Mouse (Mus musculus) cerebellum, adult 9-10 months (tissue): ENCODE measurements around the gene Tsen2.

ENCODE experiments used
- DNase-seq: peaks from one replicate; pipeline ENCODE4 v3.0.0; 2022

Gene Tsen2

DNA sequence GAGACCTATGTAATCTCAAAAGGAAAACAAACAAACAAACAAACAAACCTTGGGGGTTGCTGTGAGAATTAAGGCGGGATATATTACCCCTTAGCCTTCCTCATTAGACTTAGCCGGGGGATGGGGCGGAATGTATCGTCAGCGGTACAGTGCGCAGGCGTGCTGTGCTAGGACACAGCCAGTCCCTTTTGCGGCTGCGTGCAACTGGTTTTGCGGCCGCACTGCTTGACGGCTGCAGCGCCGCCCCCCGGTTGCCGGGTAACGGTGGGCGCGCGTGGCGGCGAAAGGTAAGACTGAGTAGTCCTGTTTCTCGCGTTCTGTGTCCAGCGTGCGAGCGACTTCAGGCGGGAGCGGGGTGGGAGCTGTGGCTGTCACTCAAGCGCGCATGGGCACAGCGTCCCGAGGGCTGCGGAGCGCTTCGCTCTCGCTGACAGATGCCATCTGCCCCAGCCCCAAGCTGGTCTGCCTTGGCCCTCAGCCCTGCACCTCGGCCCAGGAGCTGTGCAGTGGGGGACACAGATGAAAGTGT lies at the start of gene Tsen2:
TSS of gene Tsen2 (plus strand) at position 223 of the 529 bp plus-strand sequence.
- peak; percentile 97 for DNase-seq

DNA sequence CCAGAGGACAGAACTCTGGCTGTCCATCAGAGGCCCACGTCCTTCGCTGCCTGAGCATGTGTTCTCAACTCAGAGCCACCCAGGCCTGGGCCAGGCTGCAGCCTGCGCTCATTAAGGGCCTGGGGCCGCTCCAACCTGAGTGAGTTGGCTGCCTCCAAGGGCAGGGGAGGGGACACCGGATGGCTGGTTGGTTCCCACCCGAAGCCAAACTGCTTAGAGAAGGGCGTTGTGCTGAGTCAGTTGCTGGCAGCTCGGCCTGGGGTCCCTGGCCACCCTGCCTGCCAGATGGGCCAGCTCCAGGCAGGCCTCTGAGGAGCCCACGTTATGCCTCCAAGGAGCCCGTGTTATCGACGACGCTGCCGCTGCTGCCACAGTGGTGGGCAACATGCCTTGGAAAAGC lies 44.9 kb upstream of the Tsen2 start:
- DNase-seq: no peak

DNA sequence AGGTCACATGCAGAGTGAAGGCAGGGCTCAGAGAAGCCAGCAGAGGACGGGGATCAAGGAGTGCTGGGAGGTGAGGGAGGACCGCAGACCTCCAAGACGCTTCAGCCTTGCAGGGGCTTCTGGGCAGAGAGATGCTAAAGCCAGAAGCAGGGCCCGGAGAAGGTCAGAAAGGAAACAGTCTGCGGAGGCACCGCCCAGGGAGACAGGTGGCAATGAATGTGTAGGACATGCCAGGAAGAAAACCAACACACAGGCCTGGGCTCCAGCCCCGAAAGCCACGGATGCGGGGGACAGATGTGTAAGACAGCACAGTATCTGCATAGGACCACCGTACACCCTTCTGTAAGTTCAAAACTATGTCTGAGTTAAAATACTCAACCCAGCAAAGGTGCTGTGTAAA lies 44.2 kb upstream of the Tsen2 start:
- no peak for DNase-seq

DNA sequence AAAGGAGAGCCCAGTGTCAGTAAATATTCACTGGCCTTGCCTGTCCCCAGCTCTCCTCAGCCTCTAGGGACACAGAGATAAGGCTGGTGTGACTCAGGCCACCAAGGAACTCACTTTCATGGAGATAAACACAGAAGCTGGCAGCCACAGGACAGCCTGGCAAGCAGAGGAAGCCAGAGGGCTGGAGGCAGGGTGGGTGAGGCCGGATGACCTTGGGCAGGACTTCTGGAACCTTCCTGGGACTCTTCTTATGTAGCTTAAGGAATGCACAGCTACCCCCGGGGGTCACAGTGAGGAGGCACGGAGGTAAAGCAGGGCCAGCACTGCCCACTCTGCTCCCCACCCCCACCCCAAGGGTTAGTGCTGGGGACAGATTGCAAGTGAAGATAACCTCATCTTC lies 43.3 kb upstream of the Tsen2 start:
- DNase-seq: no peak

DNA sequence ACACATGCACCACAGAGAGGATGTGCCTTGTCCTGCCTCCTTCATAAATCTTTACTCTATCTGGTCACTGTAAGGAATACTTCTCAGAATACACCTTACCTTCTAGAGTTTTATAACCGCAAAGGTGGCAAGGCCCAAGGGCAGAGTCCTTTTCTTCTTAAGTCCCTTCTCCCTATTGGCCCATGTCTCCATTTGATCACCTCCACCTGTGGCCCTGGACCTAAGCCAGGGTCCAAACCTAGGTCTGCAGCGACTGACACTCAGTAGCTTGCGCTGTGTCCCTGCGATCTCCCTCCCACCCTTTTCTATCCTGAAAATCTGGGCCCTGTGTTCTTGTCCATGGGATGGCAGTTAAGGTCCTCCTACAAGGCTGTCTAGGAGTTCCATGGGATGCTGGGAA lies 41.4 kb upstream of the Tsen2 start:
- no peak for DNase-seq

GRCm38 (mm10) chr6:115503549-115504159 lies 40.8 kb upstream of the Tsen2 start:
- DNase-seq: no peak

DNA sequence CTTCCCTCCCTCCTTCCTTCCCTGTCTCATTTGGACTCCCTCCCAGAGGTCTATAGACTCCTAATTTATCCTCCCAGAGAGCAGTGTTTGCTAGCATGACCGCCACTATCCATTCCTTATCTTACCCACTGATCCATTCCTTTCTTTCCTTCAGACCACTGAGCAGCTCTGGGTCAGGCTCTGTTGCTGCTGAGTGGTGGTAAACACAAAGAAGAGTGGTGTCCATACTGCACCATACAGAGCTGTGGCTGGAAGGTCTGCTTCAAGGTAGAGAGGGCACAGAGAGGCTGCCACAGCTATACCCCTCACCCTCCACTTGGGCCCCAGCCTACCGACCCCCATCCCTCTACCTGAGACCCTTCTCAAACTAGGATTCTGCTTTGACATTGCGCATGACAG lies 40.3 kb upstream of the Tsen2 start:
- no peak for DNase-seq

DNA sequence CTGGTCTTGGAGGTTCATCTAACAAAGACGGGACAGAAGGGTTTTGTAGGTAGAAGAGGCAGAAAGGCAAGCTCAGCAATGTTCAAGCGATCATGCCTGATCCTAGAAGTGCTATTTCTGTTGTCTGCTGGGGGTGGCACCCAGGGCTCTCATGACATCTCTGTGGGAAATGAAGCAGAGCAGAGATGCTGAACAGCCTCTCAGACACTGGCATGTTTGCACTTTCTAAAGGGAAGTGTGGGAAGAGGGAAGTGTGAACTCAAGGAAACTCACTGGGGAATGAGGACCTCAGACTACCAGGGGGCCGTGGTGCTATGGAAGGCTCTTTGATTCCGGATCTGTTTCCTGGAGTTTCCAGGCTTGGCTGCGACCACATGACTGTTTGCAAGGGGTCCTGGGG lies 39.5 kb upstream of the Tsen2 start:
- no peak for DNase-seq

DNA sequence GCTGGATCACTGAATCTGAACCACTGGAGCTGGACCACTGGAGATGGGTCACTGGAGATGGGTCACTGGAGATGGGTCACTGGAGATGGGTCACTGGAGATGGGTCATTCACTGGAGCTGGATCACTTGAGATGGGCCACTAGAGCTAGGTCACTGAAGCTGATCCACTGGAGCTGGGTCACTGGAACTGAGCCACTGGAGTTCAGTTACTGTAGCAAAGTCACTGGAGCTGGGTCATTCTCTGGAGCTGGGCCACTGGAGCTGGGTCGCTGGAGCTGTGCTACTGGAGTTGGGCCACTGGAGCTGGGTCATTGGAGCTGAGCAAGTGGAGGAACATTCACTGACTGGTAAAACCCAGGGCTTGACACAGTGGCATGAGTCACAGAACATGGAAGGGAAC lies 38.0 kb upstream of the Tsen2 start:
- no peak for DNase-seq

GRCm38 (mm10) chr6:115511447-115511846 lies 33.0 kb upstream of the Tsen2 start:
- DNase-seq: no peak

DNA sequence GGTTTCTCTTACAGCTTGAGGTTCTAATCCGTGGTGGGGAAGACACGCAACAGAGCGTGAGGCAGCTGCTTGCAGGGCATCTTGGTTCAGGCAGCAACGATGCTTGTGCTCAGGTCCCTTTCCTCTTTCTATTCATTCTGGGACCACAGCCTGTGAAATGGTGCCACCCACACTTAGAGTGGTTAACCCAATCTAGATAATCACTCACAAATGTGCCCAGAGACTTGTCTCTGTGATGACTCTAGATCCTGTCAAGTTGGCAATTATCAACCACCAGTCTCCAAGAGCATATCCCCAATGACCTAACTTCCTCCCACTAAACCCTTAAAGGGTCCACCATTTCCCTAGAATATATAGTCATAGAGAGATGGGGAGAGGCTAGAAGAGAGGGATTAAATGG lies 31.3 kb upstream of the Tsen2 start:
- no peak for DNase-seq

DNA sequence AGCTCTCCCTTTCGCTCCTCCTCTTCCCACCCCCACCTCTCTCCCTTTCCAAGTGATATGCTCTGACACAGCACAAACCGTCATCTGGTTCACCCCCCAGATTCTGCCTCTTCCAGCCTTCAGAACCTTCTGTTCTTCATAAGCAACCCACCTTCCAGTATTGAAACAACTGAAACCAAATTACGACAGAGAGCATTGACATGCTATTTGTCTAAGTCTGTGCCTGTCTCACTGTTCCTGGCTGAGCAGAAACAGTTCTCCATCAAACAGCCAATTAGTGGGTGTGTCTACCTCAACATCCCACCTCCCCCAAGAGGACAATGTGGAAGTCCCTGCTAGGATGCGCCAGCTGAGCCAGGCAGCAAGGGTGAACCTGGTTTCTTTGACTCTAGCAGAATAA lies 26.6 kb upstream of the Tsen2 start:
- DNase-seq: no peak

GRCm38 (mm10) chr6:115518352-115518751 lies 26.1 kb upstream of the Tsen2 start:
- no peak for DNase-seq

DNA sequence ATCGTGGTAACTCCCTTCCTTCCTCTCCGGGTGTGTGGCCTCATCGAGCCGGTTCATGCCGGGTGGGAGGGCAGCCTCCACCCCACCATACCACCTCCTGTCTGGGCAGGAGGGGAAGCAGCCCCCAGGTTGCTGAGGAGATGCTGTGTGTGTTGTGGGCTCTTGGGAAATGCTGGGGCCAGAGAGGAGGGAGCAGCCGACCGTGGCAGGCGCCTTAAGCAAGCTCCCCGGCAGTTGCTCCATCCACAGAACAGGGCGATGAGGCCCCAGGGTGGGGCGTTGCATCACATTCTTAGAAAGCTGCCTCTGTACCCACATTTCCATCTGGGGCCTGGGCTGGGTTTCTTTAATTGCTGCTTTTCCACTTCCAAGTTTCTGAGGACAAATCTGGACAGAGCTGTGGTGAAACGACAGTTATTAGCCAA lies 25.2 kb upstream of the Tsen2 start:
- DNase-seq: no peak

GRCm38 (mm10) chr6:115521923-115522322 lies 22.5 kb upstream of the Tsen2 start:
- DNase-seq: no peak

GRCm38 (mm10) chr6:115522691-115523146 lies 21.7 kb upstream of the Tsen2 start:
- DNase-seq: no peak

DNA sequence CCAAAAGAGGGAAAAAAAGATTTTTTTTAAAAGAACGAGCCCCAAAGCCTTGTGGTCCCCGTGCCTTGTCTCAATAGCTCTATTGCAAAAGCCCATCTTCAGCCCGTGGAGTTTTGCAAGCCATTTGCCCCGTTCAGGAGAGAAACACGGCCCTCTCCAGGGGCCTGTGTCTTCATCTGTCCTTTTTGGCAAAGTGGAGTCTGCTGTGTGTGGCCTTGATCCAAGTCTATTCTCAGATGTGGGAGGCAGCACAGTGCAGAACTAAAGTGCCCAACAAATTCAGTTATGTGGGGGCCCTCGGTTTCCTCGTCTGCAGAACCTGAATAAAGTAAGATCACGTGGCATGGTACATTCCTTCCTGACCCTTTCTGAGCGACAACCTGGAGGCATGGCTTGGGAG lies 21.3 kb upstream of the Tsen2 start:
- DNase-seq: peak; percentile 85

- no peak for DNase-seq
Observed at GRCm38 (mm10) chr6:115524449-115524990, 19.9 kb upstream of the Tsen2 start.

DNA sequence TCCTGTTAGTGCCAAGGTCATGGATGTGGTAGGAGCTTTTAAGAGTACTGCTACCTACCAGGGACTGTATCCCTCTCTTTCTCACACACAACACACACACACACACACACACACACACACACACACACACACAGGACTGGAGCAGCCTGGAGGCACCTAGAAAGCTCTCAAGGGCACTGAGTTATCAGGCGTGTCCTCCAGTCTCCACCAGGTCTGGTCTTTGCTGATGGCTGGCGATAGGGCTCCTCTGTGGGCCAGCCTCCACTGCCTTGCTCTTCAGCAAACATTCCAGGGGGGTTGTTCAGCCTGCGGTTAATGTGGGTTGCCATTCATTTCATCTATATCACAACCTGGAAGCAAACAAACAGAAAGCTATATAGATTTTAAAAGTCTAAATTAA lies 17.0 kb upstream of the Tsen2 start:
- DNase-seq: no peak

GRCm38 (mm10) chr6:115528372-115528771 lies 16.1 kb upstream of the Tsen2 start:
- no peak for DNase-seq

GRCm38 (mm10) chr6:115534617-115535016 lies 9.8 kb upstream of the Tsen2 start:
- no peak for DNase-seq

- DNase-seq: no peak
Observed at GRCm38 (mm10) chr6:115536169-115536568, 8.3 kb upstream of the Tsen2 start.

DNA sequence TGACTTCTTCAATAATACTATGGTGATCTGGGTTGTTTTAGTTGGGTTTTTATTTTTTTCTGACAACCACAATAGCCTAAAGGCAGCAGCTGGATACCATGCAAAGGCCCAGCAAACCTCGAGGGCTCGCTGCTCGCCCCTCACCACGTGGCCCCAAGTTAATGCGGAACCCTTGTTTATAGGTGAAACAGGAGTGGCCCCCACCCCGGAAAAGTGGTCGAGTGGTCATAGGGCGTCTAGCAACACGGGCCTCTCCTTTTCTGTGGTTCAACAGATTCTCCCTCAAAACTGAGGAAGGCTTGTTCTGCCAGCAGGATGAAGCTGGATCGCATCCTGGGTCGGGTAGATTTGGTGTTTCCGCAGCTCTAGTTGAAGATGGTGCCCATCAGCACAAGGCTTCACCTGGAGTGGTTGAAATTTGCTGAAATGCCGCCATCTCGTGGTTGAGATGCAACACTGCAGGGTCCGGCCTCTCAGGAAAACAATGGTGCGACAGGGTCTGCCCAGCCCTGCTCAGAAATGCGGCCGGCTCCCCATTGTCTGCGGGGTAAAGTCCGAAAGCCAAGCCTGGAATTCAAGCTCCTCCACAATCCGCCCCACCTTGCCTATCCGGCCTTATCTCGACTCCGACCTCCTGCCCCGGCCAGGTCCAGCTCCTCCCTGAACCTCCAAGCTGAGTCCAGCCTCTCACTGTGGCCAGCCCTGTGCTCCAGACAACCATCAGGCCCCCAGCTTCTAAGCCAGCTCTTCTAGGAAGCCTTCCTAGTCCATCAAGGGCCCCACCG lies 5.6 kb upstream of the Tsen2 start:
- DNase-seq: peak; percentile 89

DNA sequence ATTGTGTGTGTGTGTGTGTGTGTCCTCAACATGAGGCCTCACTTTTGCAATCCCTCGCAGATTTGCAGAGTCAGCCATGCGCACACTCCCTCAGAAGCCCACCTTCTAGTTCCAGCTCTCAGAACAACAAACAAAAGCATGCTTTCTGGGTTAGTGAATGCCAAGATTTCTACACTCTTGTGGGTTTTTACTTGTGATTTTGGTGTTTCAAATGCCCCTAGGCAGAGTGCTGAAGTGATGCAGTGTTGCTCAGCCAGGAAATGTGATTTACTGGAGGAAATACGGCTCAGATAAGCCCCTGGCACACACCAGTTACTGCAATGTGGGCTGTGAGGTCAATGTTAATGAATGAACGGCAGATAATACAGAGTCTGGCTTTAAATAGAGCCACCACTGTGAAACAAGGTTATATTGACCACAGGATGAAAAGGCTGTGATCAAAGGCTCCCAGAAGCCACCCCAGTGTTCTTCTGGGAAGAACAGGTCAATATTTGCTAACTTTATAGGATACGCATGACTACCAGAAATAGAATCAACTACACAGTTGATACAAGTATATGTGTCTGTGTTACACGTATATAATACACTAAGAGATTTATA lies 2.7 kb upstream of the Tsen2 start:
- DNase-seq: no peak
